Mouse (Mus musculus): Measurements from ENCODE around the gene Gm21497.
"Not testable (repeated sequence)": the region's sequence is repeated elsewhere in the genome, so short reads cannot be mapped to it uniquely, and the experiment has no call there.

The Gm21497 gene

DNA sequence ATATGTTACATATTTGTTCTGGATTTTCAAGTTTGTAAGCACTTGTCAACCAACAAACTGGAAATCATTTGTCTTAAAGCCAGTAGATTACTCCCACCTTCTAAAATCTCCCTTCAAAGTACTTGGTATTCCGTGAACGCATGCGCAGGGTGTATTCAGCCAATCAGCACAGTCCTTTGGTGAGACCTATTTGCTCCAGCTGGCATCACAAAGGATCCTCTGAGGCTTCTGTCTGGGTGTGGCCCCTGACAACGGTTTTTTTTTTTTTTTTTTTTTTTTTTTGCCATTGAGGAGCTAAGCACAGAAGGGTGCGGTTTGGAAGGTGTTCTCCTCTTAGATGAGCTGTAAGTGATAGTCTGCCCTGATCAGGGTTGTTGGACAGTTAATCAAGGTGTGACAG is at the start of gene Gm21497:
Gene Gm21497 (plus strand): TSS at position 301 of the 400 bp plus-strand sequence.
- not testable (repeated sequence) for DNase-seq (ENCODE audit: low read depth, low spot score)
